Mouse (Mus musculus): Measurements from ENCODE around the gene Arhgef28.

Arhgef28 gene

GRCm38 (mm10) chr13:98205771-98206545 is at the start of gene Arhgef28:
Gene Arhgef28 (minus strand): TSS chr13:98206439.
- DNase-seq (ENCODE audit: low spot score in 2 of 2), result peak; percentile 70 to 73

GRCm38 (mm10) chr13:98254921-98255320 is 48.7 kb upstream of the Arhgef28 start:
- no peak for DNase-seq (ENCODE audit: low spot score in 2 of 2)

DNA sequence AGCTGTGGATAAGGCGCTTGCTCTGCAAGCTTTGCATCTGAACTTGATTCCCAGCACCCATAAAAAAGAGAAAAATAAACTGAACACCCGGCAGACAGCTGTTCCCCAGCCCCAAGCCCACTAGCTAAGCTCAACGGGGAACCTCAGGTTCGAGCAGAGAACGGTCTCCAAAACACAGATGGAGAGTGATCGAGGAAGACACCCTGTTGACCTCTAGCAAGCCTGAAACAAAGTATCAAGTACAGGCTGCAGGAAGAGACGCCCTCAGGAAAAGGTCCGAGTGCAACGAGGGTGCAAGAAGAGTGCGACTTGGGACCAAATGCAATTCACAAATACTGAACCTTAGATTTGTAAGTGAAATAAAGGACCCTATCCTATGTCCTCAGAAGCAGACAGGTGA is 43.4 kb upstream of the Arhgef28 start:
- no peak for DNase-seq (ENCODE audit: low spot score in 2 of 2)

DNA sequence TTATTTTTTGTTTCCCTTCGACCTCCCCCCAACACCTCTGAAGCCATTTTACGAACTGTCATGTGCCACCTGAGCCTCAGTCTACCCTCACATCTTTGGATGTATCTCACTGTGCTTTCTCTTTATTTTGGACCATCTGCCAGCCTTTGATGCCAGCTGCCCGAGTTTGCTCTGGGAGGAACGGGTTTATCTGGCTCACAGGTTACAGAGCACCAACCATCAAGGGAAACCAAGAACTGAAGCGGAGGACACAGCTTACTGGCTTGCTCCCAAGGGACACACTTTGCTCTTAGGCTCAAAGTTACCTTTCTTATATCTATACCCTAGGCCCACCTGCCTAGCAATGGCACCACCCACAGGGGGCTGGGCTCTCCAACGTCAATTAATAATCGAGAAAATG is 39.1 kb upstream of the Arhgef28 start:
- DNase-seq (ENCODE audit: low spot score in 2 of 2), result no peak

DNA sequence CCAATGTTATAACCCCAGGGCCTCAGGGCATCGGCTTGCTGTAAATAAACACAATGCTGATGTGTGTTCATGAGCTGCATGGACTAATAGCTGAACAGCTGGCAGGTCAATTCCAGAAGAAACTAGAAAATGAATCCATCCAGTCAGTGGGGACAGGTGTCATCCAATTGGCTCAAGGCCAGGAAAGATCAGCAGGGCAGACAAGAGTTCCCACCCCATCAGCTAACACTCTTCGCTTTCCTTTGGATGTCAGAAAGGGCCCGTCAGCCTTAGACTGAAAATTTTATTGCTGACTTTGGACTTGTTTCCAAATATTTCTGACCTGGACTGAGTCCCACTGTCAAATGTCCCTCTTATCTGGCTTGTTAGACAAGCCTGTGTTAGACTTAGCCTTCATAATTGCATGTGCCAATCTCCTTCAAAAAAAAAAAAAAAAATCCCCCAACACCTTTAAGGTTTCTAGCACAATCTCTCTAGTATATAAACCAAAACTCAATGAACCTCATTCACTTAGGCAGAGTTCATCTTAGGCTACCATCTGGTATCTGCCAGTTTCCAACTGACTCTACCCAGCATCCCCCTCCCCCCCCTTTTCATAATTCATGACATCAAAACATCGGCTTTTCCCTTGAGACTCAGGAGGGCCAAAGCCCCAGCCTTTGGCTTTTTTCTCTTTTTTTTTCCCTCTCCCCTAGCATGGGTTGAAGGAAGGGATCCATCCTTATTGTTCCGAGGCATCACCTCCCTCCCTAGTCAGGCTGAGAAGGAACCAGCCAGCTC is 38.5 kb upstream of the Arhgef28 start:
- DNase-seq (ENCODE audit: low spot score in 2 of 2), result no peak

- DNase-seq (ENCODE audit: low spot score in 2 of 2), result no peak
These were observed 35.5 kb upstream of the Arhgef28 start for GRCm38 (mm10) chr13:98241531-98242282.

DNA sequence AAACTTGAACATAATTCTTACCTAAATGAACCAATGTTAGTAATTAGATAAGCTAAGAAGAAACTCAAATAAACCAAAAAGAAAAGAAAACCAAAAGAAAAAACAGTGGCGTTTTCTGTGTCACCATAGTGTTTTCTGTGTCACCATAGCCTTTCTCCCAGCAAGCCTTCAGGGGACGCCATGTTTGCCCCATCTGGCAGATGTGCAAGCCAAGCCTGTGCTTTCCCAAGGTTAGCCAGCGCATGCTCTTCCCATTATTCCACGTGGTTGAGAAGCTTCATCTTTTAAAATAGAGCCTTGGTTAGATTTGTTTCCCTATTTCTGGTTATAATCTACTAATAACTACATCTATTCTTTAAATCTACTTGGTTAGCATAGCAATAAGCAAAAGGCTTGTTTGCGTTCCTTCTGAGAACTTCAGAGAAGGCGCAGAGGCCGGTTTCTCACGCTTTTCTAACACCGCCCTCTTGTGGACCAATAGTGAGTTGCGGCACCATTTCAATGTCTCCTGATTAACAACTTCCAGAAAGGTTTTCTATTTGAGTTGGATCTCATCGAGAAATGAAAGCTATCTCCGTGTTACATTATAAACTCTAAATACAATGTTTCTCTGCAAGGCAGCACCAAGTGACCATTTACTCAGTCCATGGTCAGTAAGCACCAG is 33.9 kb upstream of the Arhgef28 start:
- peak; percentile 36 to 37 for DNase-seq (ENCODE audit: low spot score in 2 of 2)

- DNase-seq (ENCODE audit: low spot score in 2 of 2), result no peak
These were observed 29.2 kb upstream of the Arhgef28 start for GRCm38 (mm10) chr13:98235451-98235850.

GRCm38 (mm10) chr13:98230511-98230910 is 24.3 kb upstream of the Arhgef28 start:
- DNase-seq (ENCODE audit: low spot score in 2 of 2), result no peak

- no peak for DNase-seq (ENCODE audit: low spot score in 2 of 2)
These were observed 20.0 kb upstream of the Arhgef28 start for GRCm38 (mm10) chr13:98226225-98226624.

DNA sequence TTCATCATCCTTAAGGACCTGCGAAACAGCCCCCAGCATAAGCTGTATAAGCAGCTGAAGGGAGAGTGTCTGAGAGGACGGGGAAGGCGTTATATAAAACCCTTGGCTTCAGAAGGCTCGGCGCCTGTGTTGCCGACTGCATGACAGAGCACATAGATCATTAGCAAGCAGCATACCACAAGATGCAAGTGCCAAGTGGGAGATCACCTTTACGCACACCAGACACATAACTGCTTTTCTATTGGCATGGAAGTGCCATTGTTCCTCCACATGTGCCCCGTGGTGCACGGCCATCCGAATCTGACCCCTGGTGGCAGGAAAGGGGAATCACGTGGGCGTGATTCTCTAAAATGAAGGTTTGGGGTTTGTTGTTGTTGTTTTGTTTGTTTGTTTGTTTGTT is 16.6 kb upstream of the Arhgef28 start:
- no peak for DNase-seq (ENCODE audit: low spot score in 2 of 2)

DNA sequence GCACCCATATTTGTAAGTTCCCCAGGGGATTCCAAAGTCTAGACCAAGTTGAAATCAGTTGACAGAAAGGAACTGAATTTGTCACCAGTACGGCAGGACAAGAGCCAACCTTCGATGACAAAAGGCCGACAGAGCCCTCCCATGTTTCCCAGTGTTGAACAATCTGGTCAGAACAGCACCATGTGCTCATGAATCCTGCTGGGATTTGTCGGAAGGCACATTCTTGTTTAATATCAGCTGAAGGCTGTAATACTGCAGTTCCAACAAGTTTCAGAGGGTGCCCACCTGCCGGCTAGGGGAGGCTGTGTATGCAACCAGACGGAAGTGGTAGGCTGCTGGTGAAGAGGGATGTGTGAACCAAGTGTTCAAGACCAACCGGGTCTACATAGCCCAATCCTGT is 3.9 kb upstream of the Arhgef28 start:
- DNase-seq (ENCODE audit: low spot score in 2 of 2), result no peak

GRCm38 (mm10) chr13:98208842-98209241 is 2.6 kb upstream of the Arhgef28 start:
- DNase-seq (ENCODE audit: low spot score in 2 of 2), result no peak

DNA sequence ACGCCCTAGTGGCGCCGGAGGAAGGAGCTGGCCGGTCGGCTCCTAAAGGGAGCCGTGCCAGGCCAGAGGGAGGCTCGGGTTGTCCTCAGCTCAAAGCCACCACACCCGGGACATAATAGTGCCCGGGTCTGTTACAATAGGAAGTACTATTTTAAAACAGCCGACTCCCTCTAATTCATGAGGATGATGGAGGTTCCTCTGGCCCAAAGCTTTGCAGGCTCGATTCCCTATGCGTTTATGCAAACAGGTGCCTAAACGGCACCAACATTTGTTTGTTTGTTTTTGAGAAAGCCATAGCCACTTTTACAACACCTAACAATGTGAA is 269 bp upstream of the Arhgef28 start:
- DNase-seq (ENCODE audit: low spot score in 2 of 2), result no peak

DNA sequence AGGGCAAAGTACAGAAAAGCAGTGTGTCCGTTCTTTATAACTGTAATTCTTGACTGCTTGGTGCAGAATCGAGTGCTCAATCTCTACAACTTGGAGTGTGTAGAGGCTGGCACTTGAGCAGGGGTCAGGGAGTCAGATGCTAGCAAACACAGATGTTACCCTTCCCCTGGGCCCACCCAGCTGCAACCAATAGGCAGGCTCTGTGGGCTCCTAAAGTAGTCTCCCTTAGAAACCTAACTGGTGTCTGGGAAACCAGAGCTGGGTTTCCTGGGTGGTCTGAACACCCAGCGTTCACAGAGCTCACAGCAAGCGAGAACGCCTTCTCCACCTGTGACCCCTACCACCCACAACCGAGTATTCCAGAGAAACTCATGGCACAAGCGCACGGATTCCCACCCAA is 1.1 kb downstream of the Arhgef28 start:
- peak in 1 of 2 experiments; percentile 21 for DNase-seq (ENCODE audit: low spot score in 2 of 2)

DNA sequence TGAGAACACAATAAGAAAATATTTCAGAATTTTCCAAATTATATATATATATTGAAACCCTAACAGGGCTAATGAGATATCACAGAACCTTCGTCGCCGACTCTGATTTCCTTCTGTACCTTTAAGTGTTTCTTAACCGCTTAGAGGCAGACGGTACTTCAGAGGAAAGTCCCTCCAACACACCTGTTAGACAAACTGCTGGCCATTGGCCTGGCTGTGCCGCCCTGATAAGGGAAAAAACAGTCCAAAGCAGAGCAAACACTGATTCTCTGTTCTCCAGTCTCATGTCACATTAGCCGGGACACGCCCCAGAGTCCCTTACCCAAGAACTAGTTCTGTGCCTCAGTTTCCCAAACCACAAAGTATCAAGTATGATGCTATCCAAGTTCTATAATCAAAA is 1.9 kb downstream of the Arhgef28 start:
- no peak for DNase-seq (ENCODE audit: low spot score in 2 of 2)

GRCm38 (mm10) chr13:98201436-98201835 is 4.8 kb downstream of the Arhgef28 start:
- DNase-seq (ENCODE audit: low spot score in 2 of 2), result peak; percentile 48

DNA sequence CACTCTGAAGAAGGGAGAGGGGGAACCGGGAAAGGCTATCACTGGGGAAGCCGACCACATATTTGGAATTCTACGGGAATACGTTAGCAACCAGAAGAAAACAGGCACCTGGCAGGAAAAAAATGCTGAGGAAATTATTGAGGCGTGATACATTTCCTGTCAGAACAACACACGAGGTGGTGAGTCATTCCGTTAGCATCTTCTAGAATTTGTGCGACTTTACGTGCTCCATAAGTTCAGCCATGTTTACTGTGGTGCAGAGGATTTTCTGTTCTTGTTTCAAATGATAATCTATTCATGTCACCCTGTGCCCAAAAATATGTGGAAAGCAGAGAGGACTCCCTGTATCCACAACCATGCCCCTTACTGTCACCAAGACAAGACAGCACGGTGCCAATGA is 13.6 kb downstream of the Arhgef28 start:
- DNase-seq (ENCODE audit: low spot score in 2 of 2), result no peak

DNA sequence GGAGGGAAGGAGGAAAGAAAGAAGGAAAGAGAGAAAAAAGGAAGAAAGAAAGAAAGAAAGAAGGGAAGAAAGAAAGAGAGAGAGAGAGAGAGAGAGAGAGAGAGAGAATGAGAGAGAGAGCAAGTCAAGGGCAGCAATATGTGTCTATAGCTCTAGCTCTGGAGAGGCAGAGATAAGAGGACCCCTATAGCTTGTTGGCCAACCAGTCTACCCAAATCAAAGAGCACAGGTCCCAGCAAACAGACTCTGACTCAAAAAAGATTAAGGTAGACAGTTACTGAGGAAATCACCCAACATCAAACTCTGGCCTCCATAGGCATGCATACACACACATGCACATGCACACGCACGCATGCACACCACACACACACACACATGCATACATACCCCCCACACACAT is 17.7 kb downstream of the Arhgef28 start:
- no peak for DNase-seq (ENCODE audit: low spot score in 2 of 2)

DNA sequence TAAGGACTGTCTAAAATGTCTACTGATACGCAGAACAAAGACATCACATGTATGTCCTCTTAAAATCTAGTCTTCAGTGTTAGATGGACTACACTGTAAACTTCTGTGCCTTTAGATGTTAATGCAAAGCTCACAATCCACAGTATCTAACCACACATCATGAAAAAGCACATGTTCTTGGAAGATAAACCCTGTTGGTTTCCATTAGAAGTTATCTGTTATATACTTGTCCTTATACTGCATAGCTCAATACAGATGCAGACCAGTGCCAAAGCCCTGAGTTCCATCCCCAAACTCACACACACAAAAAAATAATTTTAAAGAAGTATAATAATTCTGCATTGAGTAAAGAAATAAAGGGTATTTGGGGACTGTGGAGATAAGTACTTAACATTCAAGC is 18.3 kb downstream of the Arhgef28 start:
- DNase-seq (ENCODE audit: low spot score in 2 of 2), result no peak

DNA sequence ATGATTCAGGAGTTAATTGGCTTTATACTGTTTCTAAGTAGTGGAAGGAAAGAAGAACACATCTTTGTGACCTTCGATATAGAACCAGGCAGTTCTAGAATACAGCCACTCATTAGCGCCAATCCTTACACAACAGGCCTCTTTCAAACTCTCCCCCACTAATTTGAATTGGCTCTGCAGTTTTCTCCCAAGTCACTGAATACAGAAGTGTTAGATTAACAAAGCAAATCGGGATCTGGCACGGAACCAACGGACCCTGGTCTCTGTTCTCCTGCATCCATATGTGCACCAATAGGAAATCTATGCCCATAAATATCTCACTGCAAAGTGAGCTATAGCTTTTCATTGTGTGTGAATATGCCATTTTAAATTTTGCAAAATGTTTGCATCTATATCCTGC is 20.1 kb downstream of the Arhgef28 start:
- DNase-seq (ENCODE audit: low spot score in 2 of 2), result no peak

- DNase-seq (ENCODE audit: low spot score in 2 of 2), result no peak
These were observed 21.6 kb downstream of the Arhgef28 start for GRCm38 (mm10) chr13:98184632-98185031.
